Mouse (Mus musculus): ENCODE results near the gene Rnf213.

Rnf213 gene

DNA sequence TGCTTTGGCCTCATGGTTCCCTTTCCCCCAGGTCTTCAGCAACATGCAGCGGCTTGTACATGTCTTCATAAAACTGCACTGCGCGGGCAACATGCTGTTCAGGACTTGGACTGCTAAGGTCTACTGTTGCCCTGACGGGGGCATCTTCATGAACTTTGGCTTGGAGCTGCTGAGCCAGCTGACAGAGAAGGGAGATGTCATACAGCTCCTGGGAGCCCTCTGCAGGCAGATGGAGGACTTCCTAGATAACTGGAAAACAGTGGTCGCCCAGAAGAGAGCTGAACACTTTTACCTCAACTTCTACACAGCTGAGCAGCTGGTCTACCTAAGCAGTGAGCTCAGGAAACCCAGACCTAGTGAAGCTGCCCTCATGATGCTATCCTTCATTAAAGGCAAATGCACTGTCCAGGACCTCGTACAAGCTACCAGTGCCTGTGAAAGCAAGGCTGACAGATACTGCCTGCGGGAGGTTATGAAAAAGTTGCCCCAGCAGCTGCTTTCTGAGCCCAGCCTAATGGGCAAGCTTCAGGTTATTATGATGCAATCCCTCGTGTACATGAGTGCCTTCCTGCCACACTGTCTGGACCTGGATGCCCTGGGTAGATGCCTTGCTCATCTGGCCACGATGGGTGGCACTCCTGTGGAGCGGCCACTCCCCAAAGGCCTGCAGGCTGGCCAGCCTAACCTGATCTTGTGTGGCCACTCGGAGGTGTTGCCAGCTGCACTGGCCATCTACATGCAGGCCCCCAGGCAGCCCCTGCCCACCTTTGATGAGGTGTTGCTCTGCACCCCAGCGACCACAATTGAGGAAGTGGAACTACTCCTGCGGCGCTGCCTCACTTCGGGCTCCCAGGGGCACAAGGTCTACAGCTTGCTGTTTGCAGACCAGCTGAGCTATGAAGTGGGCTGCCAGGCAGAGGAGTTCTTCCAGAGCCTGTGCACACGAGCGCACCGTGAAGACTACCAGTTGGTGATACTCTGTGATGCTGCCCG, 43.3 kb downstream of the Rnf213 start:
- DNase-seq (ENCODE audit: low spot score) = peak; percentile 21

- no peak for DNase-seq (ENCODE audit: low spot score)
Observed at GRCm38 (mm10) chr11:119438776-119439175, 45.9 kb downstream of the Rnf213 start.

DNA sequence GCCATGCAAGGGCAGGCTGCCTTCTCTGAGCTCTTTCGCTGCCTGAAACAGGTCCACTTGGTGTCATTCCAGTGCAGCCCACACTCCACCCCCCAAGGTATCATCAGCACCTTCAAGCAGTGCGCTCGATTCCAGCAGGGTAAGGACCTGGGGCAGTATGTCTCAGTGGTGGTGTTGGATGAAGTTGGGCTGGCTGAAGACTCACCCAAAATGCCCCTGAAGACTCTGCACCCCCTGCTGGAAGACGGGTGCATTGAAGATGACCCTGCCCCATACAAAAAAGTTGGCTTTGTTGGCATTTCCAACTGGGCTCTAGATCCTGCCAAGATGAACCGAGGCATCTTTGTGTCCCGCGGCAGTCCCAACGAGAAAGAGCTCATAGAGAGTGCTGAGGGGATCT, 49.3 kb downstream of the Rnf213 start:
- DNase-seq (ENCODE audit: low spot score) = no peak

- DNase-seq (ENCODE audit: low spot score) = no peak
Observed at GRCm38 (mm10) chr11:119443442-119443841, 50.5 kb downstream of the Rnf213 start.

- DNase-seq (ENCODE audit: low spot score) = no peak
Observed at GRCm38 (mm10) chr11:119456097-119456496, 63.2 kb downstream of the Rnf213 start.

- DNase-seq (ENCODE audit: low spot score) = no peak
Observed at GRCm38 (mm10) chr11:119477876-119478275, 85.0 kb downstream of the Rnf213 start.

GRCm38 (mm10) chr11:119490861-119491689, 98.2 kb downstream of the Rnf213 start, which contains the start of gene Endov:
Gene Endov, plus strand, starts transcription at chr11:119491347.
- DNase-seq (ENCODE audit: low spot score) = peak; percentile 95

DNA sequence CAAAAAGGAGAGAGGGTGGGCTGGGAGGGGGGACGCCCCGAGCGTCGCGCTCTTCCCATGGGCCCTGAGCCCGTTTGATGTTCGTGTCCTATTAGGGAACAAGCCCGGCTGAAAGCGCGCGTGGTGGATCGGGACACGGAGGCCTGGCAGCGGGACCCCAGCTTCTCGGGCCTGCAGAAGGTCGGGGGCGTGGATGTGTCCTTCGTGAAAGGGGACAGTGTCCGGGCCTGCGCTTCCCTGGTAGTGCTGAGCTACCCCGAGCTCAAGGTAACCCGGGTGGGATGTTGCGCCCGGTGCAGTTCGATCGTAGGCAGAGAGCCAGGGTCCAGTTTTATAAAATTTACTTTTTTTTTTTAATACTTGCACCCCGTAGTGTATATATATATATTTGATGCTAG, 98.8 kb downstream of the Rnf213 start:
- no peak for DNase-seq (ENCODE audit: low spot score)

- DNase-seq (ENCODE audit: low spot score) = peak; percentile 42
Observed at GRCm38 (mm10) chr11:119492830-119493229, 99.9 kb downstream of the Rnf213 start.

DNA sequence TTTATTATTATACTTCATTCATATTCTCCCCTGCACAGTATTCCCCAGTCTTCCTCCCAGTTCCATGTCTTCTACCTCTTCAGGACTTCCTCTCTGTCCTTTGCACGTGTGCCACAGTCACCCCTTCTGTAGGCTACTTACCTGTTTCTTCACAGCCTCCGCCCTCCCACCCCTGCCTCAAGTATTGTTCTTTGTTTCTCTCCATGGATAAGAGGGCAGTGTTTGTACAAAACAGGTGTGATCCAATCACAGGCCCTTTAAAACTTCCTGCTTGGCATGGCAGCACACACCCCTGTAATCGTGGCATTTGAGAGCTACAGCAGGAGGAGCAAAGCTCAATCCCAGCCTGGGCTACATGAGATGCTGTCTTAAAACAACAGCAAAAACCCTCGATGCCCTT, 100.6 kb downstream of the Rnf213 start:
- no peak for DNase-seq (ENCODE audit: low spot score)

DNA sequence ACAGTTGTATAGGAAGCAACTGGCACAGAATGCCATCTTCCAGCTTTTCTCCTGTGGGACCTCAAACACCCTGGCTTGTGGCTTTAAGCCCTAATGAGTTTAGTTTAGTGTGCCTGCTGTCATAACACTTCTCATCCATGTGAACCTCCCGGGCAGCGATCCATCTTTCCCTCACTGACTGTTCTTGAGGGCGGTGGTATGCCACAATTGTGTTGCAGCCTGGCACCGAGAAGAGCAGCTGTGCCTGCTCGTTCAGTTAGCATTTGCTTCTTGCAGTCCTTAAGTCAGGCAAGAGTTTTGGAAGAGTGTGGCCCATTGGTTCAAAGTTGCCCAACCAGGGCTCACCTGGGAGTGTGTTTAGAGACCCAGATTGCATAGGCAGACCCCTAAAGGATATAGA, 103.2 kb downstream of the Rnf213 start:
- DNase-seq (ENCODE audit: low spot score) = no peak

DNA sequence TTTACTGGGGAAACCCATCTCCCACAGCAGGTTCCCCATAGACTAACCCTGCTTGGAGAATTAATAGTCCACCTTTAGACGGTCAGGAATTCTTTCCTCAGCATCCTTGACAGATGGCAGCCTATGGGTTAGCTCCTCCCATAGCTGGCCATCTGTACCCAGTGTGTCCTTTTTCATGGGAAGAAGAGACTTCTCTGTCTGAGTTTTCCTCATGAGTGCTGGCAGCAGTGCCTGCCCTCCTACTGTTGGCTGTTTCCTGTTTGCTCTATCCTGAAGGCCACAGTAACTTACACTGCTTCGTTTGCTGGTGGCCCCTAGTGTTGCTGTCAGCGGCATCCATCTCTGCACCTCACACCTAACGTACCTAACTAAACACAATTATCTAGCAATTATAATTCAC, 104.6 kb downstream of the Rnf213 start:
- no peak for DNase-seq (ENCODE audit: low spot score)

DNA sequence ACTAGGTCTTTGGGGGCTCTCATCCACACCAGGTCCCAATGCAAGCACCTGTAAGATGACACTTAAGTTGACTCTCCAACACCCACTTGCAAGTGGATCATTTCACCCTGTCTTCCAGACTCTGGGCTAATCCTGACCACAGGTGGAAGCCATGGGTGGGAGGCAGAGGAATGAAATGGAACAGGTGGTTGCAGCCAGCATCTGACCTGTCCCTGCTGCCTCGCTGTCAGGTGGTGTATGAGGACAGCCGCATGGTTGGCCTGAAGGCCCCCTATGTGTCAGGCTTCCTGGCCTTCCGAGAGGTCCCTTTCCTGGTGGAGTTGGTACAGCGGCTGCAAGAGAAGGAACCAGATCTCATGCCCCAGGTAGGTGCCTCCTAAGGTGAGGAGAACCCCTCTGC, 106.4 kb downstream of the Rnf213 start:
- DNase-seq (ENCODE audit: low spot score) = no peak

GRCm38 (mm10) chr11:119500011-119500410, 107.1 kb downstream of the Rnf213 start:
- no peak for DNase-seq (ENCODE audit: low spot score)

- peak; percentile 26 for DNase-seq (ENCODE audit: low spot score)
Observed at GRCm38 (mm10) chr11:119503675-119504074, 110.8 kb downstream of the Rnf213 start.

DNA sequence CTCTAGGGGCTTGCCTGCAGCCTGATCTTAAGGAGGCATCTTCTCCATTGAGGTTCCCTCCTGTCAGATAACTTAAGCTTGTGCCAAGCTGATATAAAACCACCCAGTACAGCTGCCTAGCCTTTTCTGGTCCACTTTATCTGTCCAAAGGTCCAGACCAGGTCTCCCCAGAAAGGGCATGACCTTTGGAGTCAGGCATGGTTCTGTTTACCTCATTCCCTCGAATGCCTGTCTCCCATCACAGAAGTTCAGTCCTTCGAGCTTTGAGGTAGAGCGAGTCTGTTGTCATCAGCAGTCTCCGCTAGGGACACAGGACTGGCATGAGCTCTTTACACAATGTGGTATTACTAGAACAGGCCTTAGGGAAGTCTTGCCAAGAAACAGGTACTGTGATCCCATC, 113.5 kb downstream of the Rnf213 start:
- no peak for DNase-seq (ENCODE audit: low spot score)

DNA sequence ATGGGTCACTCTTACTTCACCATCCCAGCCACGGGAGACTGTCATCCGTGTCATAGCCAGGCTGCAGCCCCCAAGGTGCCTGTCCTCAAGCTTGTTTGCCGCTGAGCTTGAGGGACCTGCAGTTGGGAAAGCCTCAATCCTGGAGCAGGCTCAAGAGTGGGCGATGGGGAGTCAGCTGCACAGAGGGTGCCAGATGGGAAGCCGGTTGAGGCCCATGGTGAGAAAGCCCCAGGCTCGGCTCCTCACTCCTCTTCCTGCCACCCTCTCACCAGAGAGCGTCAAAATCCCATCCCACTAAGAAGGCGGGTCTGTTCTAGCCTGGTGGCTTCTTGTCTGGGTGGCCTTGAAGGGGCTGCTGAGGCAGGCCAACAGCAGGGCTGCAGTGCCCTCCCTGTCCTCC, 114.9 kb downstream of the Rnf213 start:
- no peak for DNase-seq (ENCODE audit: low spot score)

DNA sequence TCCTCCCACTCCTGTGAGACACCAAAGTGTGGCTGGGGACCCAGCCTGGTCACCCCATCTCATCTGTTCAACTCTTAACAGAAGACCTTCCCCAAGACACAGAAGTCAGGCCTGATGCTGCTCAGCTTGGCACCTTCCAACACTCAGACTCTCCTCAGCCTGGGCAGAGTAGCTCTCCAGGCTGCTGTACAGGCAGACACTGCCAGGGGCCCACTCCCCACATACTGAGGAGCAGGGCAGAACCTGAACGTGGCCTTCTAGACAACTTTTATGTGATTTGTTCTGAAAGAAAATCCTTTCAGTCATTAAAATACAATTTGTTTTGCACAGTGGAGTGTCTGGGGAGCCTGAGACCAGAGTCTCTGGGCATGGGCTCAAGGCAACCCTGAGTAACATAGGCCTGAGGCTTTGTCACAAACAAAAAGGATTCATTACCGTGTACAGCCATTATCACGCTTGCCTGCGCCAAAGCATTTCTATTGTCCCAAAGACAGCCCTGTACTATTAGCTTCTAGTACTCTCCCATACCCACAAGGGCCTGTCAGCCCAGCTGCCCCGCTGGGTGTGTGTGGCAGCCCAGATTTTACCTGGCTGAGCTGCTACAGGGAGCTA, 116.4 kb downstream of the Rnf213 start:
- DNase-seq (ENCODE audit: low spot score) = no peak

DNA sequence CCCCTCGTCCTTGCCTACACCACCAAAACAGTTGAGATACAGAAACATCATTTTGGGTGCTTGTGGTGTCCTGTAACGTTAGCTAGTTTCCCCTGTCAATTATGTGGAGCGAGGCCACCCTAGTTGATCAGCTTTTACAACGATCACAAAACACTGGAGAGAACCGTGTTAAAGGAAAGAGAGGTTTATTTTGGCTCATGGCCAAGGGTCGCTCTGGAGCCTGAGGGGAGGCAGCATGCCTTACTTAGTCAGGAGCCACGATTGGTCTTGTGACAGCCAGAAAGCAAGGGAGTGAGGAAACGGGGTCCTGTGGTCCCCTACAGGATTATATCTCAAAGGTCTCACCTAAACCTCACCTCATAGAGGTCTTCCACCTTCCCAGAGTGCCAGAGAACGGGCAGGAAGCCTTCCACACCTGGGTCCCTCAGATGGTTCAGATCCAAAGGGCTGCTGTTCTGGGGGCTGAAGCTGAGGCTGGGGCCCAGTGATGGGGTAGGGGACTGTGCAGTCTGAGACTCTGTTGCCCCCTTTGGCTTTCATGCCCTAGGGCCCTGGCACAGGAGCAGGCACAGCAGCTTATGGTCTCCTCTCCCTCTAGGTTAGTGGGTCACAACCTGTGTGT, 120.2 kb downstream of the Rnf213 start:
- DNase-seq (ENCODE audit: low spot score) = no peak

DNA sequence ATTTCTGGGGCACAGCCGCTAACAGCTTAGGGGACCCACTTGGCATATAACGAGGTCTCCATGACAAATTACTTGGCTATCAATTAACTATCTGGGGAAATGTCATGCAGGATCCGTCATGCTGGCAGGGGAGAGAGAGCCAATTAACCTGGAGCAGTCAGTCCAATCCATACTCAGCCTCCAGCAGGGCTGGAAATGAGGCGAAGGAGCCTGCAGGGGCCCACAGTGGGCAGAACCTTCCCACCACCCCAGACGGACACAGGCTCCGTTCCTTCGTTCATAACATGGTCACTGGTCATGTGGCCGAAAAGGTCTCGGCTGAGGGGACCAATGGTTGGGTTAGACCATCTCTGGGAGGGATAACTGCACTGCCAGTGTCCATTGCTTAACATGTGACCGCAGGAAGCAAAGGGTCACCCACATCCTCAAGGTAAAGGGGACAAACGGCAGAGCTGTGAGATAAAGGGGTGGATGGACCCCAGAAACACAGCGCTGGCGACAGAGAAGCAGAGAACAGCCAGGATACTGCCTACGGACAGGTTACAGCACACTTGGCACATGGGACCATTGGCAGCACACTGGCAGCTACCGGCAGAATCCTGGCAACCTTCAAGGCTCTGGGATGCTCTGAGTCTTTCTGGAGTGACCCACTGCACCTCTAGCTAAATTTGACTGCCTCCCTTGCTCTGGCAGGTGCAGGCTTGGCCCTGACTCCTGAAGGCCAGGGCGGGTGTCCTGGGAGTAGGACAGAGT, 121.4 kb downstream of the Rnf213 start:
- no peak for DNase-seq (ENCODE audit: low spot score)

GRCm38 (mm10) chr11:119514967-119515636, 122.2 kb downstream of the Rnf213 start:
- DNase-seq (ENCODE audit: low spot score) = no peak
